Mouse (Mus musculus) layer of hippocampus, adult 18-20 months (tissue): Measurements from ENCODE around the gene Btbd1. TPM values are rescaled to one million over a fixed set of nuclear protein-coding genes. Genes with fewer than 3 reads are reported as not detected.

Experiments
- DNase-seq, 2 experiments: peaks; one replicate each; pipeline ENCODE4 v3.0.0; 2022; ENCODE audit warnings: low spot score in 2 of 2
- total RNA-seq, 2 experiments: library from RNA; stranded (reverse); gene quantifications; 2 replicates each; pipeline ENCODE4 v1.2.3; 2021

Gene Btbd1
- total RNA-seq, 2 experiments from 2014 or later, result 105 to 109 TPM

DNA sequence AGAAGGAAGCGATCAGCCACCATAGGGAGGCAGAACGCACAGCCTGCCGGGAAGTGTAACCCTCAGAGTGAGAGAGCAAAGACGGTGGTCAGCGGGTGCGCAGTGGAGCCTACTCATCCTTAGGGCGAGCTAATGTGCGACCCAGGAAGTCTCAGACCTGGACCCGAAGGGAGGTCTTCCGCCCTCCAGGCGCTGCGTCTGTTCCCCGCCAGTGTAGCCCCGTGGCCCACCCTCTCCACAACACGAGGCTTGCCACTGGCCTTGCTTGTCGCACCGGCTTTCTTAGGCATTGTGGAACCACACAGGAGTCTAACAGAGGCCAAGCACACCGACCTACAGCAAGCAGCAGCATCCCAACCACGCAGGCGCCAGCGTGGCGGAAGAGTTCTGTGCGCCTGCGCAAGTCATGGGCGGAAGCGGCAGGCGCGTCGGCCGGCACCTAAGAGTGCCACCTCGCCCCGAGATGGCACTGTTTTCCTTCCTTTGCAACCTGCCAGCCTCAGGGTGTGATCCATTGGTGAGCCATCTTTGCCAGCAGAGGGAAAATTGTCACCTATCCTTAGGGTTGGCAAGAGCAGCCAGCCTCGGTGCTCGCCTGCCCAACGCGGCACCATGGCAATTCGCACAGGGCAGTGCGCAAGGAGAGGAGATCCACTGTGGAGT, 40.0 kb downstream of the Btbd1 start, which contains the start of gene 3110040N11Rik:
Gene 3110040N11Rik, minus strand, starts transcription at position 384 of the 663 bp plus-strand sequence.
- peak; percentile 74 to 89 for DNase-seq

- DNase-seq, result peak in 1 of 2 experiments; percentile 37
Measured at GRCm38 (mm10) chr7:81788536-81788935, 40.7 kb downstream of the Btbd1 start.

GRCm38 (mm10) chr7:81777667-81778218, 51.5 kb downstream of the Btbd1 start:
- peak in 1 of 2 experiments; percentile 48 for DNase-seq

- DNase-seq, result no peak
Measured at GRCm38 (mm10) chr7:81775325-81775724, 53.9 kb downstream of the Btbd1 start.

GRCm38 (mm10) chr7:81772786-81773539, 56.3 kb downstream of the Btbd1 start:
- no peak for DNase-seq

- peak in 1 of 2 experiments; percentile 50 for DNase-seq
Measured at GRCm38 (mm10) chr7:81763110-81763845, 66.0 kb downstream of the Btbd1 start.

GRCm38 (mm10) chr7:81762180-81763109, 66.8 kb downstream of the Btbd1 start, which contains the start of gene Ramac:
TSS of gene Ramac (plus strand) at chr7:81762925.
- DNase-seq, result peak; percentile 70 to 92

DNA sequence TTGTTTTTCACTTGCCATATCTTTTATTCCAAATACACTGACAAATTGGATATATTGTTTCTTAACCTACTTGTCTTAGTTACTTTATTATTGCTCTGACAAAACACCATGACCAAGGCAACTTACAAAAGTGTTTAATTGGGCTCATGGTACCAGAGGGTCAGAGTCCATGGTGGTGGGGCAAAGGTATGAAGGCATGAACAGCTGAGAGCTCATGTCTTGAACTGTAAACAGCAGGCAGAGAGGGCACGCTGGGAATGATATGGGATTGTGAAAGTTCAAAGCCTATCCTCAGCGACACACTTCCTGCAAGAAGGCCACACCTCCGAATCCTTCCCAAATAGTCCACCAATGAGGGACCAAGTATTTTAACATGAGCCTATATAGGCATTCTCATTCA, 81.3 kb downstream of the Btbd1 start:
- no peak for DNase-seq

DNA sequence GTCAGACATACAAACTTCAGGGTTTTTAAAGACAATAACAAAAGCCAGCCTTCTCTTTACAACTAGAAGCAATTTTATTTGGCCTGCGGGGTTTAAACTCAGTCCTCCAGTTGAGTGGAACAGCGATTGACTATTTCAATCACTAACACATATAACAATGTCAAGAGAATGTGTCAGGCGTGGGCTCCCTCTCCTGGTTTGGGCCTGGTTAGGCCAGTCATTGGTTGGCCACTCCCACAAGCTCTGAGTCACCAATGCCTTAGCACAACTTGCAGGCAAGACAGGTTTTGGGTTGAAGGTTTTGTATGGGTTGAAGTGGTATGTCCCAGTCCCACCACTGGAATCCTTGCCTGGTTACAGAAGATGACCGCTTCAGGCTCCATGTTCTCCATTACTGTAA, 85.1 kb downstream of the Btbd1 start:
- no peak for DNase-seq

Other genes with a start within 250 kb of the Btbd1 start
- 10 to 100 TPM; 85.9 to 96.4 TPM for gene Homer2, start 121.9 kb downstream of the Btbd1 start, total RNA-seq
- 10 to 100 TPM; 79.6 to 87.6 TPM for gene Ramac, start 66.5 kb downstream of the Btbd1 start, total RNA-seq
- 10 to 100 TPM; 28.3 to 29.4 TPM for gene 3110040N11Rik, start 40.0 kb downstream of the Btbd1 start, total RNA-seq
- gene Gm10160, start 26.4 kb upstream of the Btbd1 start, total RNA-seq, result not detected
- 10 to 100 TPM; 10.2 to 14.3 TPM for gene Tm6sf1, start 29.6 kb upstream of the Btbd1 start, total RNA-seq
- gene Hdgfl3, start 105.0 kb upstream of the Btbd1 start, total RNA-seq, result 10 to 100 TPM; 61.4 to 62.0 TPM
- under 1 TPM in 1 of 2 experiments, not detected in 1; 0.07 TPM for gene Bnc1, start 162.9 kb upstream of the Btbd1 start, total RNA-seq